Mouse (Mus musculus) stomach, postnatal 0 days (tissue): ENCODE measurements around the gene Serpinf2.
A peak's percentile ranks its signal among the peaks of the same experiment; 100 is the strongest.

ENCODE experiments used
- CTCF ChIP-seq: IDR thresholded peaks from 2 replicates; pipeline ENCODE4 v1.5.1; 2016; ENCODE audit warnings: antibody characterized with exemption, low read depth, mild to moderate bottlenecking, moderate library complexity
- EP300 ChIP-seq: optimal IDR thresholded peaks from 2 replicates; pipeline ENCODE3; 2016; ENCODE audit warnings: antibody characterized with exemption

DNA sequence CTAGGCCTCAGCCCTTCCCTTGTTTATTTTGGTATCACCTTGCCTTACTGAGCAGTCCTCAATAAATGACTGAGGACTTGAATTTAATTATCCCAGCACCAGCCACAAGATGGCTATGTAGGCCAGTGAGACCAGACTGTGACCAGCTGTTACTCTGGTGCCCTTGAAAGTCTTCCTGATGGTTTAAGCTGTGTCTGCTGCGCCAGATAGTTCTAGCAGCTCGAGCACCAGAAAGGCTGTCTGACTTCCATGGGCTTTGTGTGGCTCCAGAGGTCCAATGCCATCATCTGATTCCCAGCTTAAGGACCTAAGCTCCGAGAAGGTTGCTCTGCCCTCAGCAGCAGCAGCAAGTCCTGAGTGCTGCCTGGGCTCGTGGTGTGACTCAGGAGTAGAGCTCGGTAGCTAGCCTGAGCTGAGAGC is 37.1 kb downstream of the Serpinf2 start:
- TF ChIP-seq CTCF (peak; percentile 87), EP300 (no peak)
